Mouse (Mus musculus): ENCODE results near the gene Proca1. TPM values are rescaled to one million over a fixed set of nuclear protein-coding genes. Genes with fewer than 3 reads are reported as not detected.

Gene Proca1
- total RNA-seq (2021) = 1 to 10 TPM; 3.6 to 5.7 TPM

- no peak for DNase-seq
Measured at GRCm38 (mm10) chr11:78193113-78193512, at the start of gene Proca1. TSS of gene Proca1 (plus strand) at chr11:78193392.

GRCm38 (mm10) chr11:78143520-78143919 lies 49.7 kb upstream of the Proca1 start:
- DNase-seq = no peak

GRCm38 (mm10) chr11:78146168-78146567 lies 47.0 kb upstream of the Proca1 start:
- no peak for DNase-seq

GRCm38 (mm10) chr11:78146707-78147543 lies 46.3 kb upstream of the Proca1 start:
- DNase-seq = no peak

- DNase-seq = no peak
Measured at GRCm38 (mm10) chr11:78151161-78151560, 42.0 kb upstream of the Proca1 start.

- DNase-seq = peak; percentile 84 to 86
Measured at GRCm38 (mm10) chr11:78152299-78153231, 40.6 kb upstream of the Proca1 start.

- DNase-seq = no peak
Measured at GRCm38 (mm10) chr11:78153778-78154177, 39.4 kb upstream of the Proca1 start.

- no peak for DNase-seq
Measured at GRCm38 (mm10) chr11:78155674-78156073, 37.5 kb upstream of the Proca1 start.

- no peak for DNase-seq
Measured at GRCm38 (mm10) chr11:78156156-78156699, 37.0 kb upstream of the Proca1 start.

GRCm38 (mm10) chr11:78159096-78159495 lies 34.1 kb upstream of the Proca1 start:
- DNase-seq = peak in 1 of 2 experiments; percentile 64

GRCm38 (mm10) chr11:78159557-78159956 lies 33.6 kb upstream of the Proca1 start:
- no peak for DNase-seq

- no peak for DNase-seq
Measured at GRCm38 (mm10) chr11:78160171-78160570, 33.0 kb upstream of the Proca1 start.

GRCm38 (mm10) chr11:78160675-78161074 lies 32.5 kb upstream of the Proca1 start:
- DNase-seq = no peak

GRCm38 (mm10) chr11:78161169-78161568 lies 32.0 kb upstream of the Proca1 start:
- DNase-seq = no peak

GRCm38 (mm10) chr11:78161968-78162367 lies 31.2 kb upstream of the Proca1 start:
- DNase-seq = no peak

- no peak for DNase-seq
Measured at GRCm38 (mm10) chr11:78162504-78162903, 30.7 kb upstream of the Proca1 start.

GRCm38 (mm10) chr11:78163045-78163444 lies 30.1 kb upstream of the Proca1 start:
- DNase-seq = no peak

- no peak for DNase-seq
Measured at GRCm38 (mm10) chr11:78163681-78164603, 29.2 kb upstream of the Proca1 start.

GRCm38 (mm10) chr11:78164604-78164923 lies 28.6 kb upstream of the Proca1 start:
- DNase-seq = no peak

- DNase-seq = peak; percentile 72 to 75
Measured at GRCm38 (mm10) chr11:78164924-78165760, 28.1 kb upstream of the Proca1 start, which contains the start of gene Traf4. TSS of gene Traf4 (minus strand) at chr11:78165589.

- no peak for DNase-seq
Measured at GRCm38 (mm10) chr11:78165761-78166109, 27.5 kb upstream of the Proca1 start.
